Mouse (Mus musculus): ENCODE results near the gene Dnajb13. TPM values are rescaled to one million over a fixed set of nuclear protein-coding genes. Genes with fewer than 3 reads are reported as not detected.

Gene Dnajb13
- polyA plus RNA-seq, 1 experiment from 2014 or later: 0.49 TPM

DNA sequence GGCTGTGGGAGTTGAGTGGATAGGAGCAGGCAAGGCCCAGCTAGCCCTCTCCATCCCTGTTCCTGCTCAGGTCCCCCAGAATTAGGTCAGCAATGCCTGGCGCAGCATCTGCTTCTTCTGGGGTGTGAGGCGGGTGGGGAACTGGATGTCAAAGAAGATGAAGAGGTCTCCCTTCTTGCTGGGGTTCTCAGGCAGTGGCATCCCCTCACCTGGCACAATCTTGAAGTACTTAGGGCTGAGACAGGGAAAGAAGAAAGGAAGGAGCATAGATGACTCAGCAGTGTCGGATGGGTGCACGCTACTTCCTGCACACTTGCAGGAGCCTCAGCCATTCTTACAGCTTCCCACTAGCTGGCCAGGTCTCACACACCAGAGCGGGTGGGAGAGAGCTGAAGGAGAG, 11.7 kb downstream of the Dnajb13 start:
- Histone ChIP-seq H3K27ac (ENCODE audit: low read depth, low read length) (no peak overlapping the region), H3K4me3 (ENCODE audit: low read depth, low read length) (no peak overlapping the region), H3K4me2 (ENCODE audit: low read depth, low read length, severe bottlenecking) (no peak overlapping the region), H3K36me3 (ENCODE audit: control insufficient read depth, insufficient read depth, low read length) (no peaks in the 10 kb centered on the region; the same call in 1 of the 2 replicates), H3K4me1 (replicated peaks; ENCODE audit: control insufficient read depth, insufficient read depth, low read length) (no peaks in the 10 kb centered on the region), H3K9ac (ENCODE audit: low read length) (no peak overlapping the region), H3K9me3 (ENCODE audit: control insufficient read depth, low read length) (no peaks in the 10 kb centered on the region), H3K27me3 (ENCODE audit: control insufficient read depth, insufficient read depth, low read length) (no peaks in the 10 kb centered on the region)
- DNase-seq (ENCODE audit: low spot score) (no peak), ATAC-seq (replicated peaks; ENCODE audit: low FRiP score) (no peak)
- WGBS: 94% methylated on average over 5 of the region's 5 CpGs

DNA sequence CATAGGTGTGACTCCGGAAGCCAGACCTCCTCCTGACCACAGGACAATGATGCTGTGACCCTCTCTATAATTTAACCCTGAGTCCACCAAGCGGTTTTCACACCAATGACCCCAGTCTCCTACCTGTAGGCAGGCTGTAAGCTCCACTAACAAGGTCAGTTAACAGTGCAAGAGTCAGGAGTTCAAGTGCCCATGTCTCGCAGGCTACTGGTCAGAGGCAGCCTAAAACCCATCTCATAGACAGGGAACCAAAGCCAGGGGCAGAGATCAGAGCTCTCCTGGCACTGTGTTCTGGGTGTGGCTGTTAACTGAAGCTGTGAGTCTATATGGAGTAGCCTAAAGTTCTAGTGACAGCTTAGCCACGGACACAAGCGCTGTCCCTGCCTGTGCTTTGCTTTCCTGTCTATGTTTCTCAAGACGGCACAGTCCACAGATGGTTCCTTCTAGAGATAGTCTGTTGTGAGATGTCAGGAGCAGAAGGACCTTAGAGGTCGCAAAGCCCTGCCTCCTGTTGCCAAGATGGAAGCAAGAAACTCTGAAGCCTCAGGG, 12.3 kb downstream of the Dnajb13 start:
- DNase-seq (ENCODE audit: low spot score) (no peak), ATAC-seq (replicated peaks; ENCODE audit: low FRiP score) (no peak)
- H3K4me1 ChIP-seq (replicated peaks; ENCODE audit: control insufficient read depth, insufficient read depth, low read length): no peaks in the 10 kb centered on the region
- no peaks in the 10 kb centered on the region for H3K27me3 ChIP-seq (ENCODE audit: control insufficient read depth, insufficient read depth, low read length)
- no peak overlapping the region for H3K9ac ChIP-seq (ENCODE audit: low read length)
- no peaks in the 10 kb centered on the region; the same call in 1 of the 2 replicates for H3K36me3 ChIP-seq (ENCODE audit: control insufficient read depth, insufficient read depth, low read length)
- WGBS: 84% methylated on average over 7 of the region's 7 CpGs
- no peaks in the 10 kb centered on the region for H3K9me3 ChIP-seq (ENCODE audit: control insufficient read depth, low read length)
- H3K4me3 ChIP-seq (ENCODE audit: low read depth, low read length): no peak overlapping the region
- no peak overlapping the region for H3K4me2 ChIP-seq (ENCODE audit: low read depth, low read length, severe bottlenecking)
- no peak overlapping the region for H3K27ac ChIP-seq (ENCODE audit: low read depth, low read length)

DNA sequence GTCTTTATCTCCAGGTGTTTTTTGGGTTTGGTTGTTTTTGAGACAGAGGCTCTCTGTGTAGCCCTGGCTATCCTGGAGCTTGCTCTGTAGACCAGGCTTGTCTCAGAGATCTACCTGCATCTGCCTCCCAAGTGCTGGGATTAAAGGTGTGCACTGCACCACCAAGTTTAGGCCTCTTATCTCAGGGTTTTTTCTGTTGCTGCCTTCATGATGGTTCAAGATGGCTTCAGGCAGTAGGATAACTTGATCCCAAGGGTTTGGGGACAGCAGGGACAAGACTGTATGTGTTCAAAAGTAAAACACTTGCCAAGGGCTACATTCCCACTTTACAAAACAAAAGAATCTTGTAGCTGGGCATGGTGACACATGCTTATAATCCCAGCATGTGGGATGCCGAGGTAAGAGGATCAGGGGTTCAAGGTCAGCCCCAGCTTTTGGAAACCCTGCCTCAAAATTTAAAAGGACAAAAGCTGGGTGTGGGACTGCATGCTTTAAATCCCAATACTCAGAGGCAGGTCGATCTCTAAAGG, 12.9 kb downstream of the Dnajb13 start:
- 47% methylated on average over 2 of the region's 2 CpGs for WGBS
- H3K9me3 ChIP-seq (ENCODE audit: control insufficient read depth, low read length): no peaks in the 10 kb centered on the region
- no peak overlapping the region for H3K27ac ChIP-seq (ENCODE audit: low read depth, low read length)
- ATAC-seq (replicated peaks; ENCODE audit: low FRiP score) (no peak), DNase-seq (ENCODE audit: low spot score) (no peak)
- no peaks in the 10 kb centered on the region for H3K4me1 ChIP-seq (replicated peaks; ENCODE audit: control insufficient read depth, insufficient read depth, low read length)
- H3K4me3 ChIP-seq (ENCODE audit: low read depth, low read length): no peak overlapping the region
- H3K9ac ChIP-seq (ENCODE audit: low read length): no peak overlapping the region
- H3K36me3 ChIP-seq (ENCODE audit: control insufficient read depth, insufficient read depth, low read length): no peaks in the 10 kb centered on the region; the same call in 1 of the 2 replicates
- no peak overlapping the region for H3K4me2 ChIP-seq (ENCODE audit: low read depth, low read length, severe bottlenecking)
- no peaks in the 10 kb centered on the region for H3K27me3 ChIP-seq (ENCODE audit: control insufficient read depth, insufficient read depth, low read length)

DNA sequence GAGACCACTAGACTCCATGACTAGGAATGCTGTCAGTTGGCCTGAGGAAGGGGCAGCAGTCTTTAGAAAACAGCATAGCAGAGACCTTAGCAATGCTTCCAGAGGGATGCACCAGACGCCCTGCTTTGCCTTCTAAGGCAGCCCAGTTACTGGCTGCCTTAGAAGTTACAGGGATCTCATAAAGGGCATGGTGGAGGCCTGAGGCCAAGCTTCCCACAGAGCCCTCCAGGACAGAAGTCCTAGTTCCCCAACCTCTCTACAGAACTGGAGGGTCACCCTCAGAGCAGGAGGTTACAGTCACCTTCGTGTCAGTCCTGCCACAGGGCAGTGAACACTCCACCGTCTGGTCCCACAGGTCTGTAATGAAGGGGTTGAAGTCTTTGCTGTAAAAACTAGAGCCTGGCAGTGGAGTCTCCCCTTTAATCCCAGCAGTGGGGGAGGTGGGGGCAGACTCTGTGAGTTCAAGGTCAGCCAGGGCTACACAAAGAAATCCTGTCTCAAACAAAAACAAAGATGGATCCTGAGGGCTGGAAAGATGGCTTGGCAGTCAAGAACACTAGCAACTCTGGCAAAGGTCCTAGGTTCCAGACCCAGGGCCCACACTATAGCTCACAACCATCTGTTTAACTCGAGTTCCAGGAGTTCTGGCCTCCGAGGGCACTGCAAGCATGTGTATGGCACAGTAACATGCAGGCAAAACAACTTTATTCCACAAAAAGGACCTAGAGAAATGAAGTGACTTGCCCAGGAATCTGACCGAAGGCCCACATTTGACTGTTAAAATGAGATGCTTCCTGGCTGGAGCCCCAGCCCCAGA, 13.5 kb downstream of the Dnajb13 start:
- WGBS: 68% methylated on average over 6 of the region's 6 CpGs
- Histone ChIP-seq H3K27me3 (ENCODE audit: control insufficient read depth, insufficient read depth, low read length) (no peaks in the 10 kb centered on the region), H3K4me1 (replicated peaks; ENCODE audit: control insufficient read depth, insufficient read depth, low read length) (no peaks in the 10 kb centered on the region), H3K9me3 (ENCODE audit: control insufficient read depth, low read length) (no peaks in the 10 kb centered on the region), H3K27ac (ENCODE audit: low read depth, low read length) (no peak overlapping the region), H3K4me2 (ENCODE audit: low read depth, low read length, severe bottlenecking) (no peak overlapping the region), H3K9ac (ENCODE audit: low read length) (no peak overlapping the region), H3K36me3 (ENCODE audit: control insufficient read depth, insufficient read depth, low read length) (no peaks in the 10 kb centered on the region; the same call in 1 of the 2 replicates), H3K4me3 (ENCODE audit: low read depth, low read length) (no peak overlapping the region)
- DNase-seq (ENCODE audit: low spot score) (no peak), ATAC-seq (replicated peaks; ENCODE audit: low FRiP score) (no peak)

DNA sequence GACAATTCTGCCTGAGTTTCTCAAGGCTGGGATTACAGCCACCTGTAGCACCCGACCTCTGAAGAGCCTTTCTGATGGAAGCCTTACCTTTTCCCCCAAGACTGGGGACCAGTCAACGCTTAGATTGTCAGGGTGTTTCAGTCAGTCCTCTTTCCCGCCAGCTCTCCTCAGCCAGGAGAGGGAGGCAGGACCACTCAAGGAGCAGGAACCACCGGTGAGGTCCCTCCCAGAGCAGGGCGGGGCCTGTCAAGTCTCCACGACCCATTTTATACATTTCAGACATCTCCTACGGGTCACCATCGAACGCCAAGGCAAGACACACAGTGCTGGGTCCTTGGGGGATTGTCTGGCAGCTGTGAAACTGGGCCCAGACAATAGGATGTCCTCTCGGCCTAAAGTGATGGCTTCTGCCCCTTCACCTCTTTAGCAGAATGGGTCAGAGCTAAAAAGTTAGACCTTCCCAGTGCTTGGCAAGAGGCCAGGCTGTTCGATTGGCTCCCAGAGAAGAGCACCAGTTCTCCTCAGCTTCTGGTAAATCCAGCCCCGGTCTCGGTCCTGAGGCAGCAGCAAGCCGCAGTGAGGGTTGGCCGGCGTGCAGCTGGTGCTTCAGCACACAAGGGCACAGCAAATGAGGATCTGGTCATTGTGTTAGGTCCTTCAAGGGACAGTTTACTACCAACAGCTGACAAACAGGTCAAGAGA, 14.3 kb downstream of the Dnajb13 start:
- Histone ChIP-seq H3K4me3 (ENCODE audit: low read depth, low read length) (no peak overlapping the region), H3K27me3 (ENCODE audit: control insufficient read depth, insufficient read depth, low read length) (no peaks in the 10 kb centered on the region), H3K9me3 (ENCODE audit: control insufficient read depth, low read length) (no peaks in the 10 kb centered on the region), H3K36me3 (ENCODE audit: control insufficient read depth, insufficient read depth, low read length) (no peaks in the 10 kb centered on the region; the same call in 1 of the 2 replicates), H3K4me2 (ENCODE audit: low read depth, low read length, severe bottlenecking) (no peak overlapping the region), H3K4me1 (replicated peaks; ENCODE audit: control insufficient read depth, insufficient read depth, low read length) (peaks cover 4% of the 10 kb centered on the region; the same call in 1 of the 2 replicates), H3K27ac (ENCODE audit: low read depth, low read length) (no peak overlapping the region), H3K9ac (ENCODE audit: low read length) (no peak overlapping the region)
- ATAC-seq (replicated peaks; ENCODE audit: low FRiP score): no peak
- no peak for DNase-seq (ENCODE audit: low spot score)
- 78% methylated on average over 16 of the region's 16 CpGs for WGBS

DNA sequence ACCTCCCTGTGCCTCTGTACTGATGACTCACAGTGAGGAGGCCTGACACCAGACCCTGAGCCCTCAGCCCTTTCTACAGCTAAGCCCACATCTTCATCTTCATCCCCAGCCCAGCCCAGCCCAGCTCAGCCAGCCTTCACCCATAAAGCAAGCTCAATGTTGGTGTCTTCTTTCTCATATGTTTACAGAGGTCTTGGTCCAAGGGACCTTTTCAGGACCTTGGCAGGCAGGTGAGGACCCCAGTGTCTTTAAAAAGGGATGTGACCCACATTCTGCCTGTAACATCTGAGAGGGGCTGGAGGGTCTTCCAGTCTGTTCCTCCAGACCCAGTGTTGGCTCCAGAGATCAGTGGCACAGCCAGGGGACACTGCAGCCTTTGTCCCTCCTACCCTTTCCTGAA, 15.3 kb downstream of the Dnajb13 start:
- no peak overlapping the region for H3K4me2 ChIP-seq (ENCODE audit: low read depth, low read length, severe bottlenecking)
- DNase-seq (ENCODE audit: low spot score) (no peak), ATAC-seq (replicated peaks; ENCODE audit: low FRiP score) (no peak)
- H3K27me3 ChIP-seq (ENCODE audit: control insufficient read depth, insufficient read depth, low read length): no peaks in the 10 kb centered on the region
- H3K4me1 ChIP-seq (replicated peaks; ENCODE audit: control insufficient read depth, insufficient read depth, low read length): peaks cover 8% of the 10 kb centered on the region; the same call in 1 of the 2 replicates
- no peaks in the 10 kb centered on the region; the same call in 1 of the 2 replicates for H3K36me3 ChIP-seq (ENCODE audit: control insufficient read depth, insufficient read depth, low read length)
- no peak overlapping the region for H3K4me3 ChIP-seq (ENCODE audit: low read depth, low read length)
- H3K9me3 ChIP-seq (ENCODE audit: control insufficient read depth, low read length): no peaks in the 10 kb centered on the region
- no peak overlapping the region for H3K27ac ChIP-seq (ENCODE audit: low read depth, low read length)
- H3K9ac ChIP-seq (ENCODE audit: low read length): no peak overlapping the region

DNA sequence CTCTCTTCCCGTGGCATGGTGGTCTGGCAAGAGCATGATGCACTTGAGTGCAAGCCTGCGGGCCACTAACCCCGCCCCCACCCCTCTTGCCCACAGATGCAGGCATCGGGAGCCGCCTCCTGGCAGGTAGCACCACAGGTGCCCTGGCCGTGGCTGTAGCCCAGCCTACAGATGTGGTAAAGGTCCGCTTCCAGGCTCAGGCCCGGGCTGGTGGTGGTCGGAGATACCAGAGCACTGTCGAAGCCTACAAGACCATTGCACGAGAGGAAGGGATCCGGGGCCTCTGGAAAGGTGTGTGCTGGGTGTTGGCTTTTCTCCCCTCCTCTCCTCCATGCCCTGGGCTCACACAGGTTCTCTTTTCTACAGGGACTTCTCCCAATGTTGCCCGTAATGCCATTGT, 16.8 kb downstream of the Dnajb13 start:
- H3K4me1 ChIP-seq (replicated peaks; ENCODE audit: control insufficient read depth, insufficient read depth, low read length): peaks cover 12% of the 10 kb centered on the region; the same call in 1 of the 2 replicates
- WGBS: 97% methylated on average over 13 of the region's 13 CpGs

DNA sequence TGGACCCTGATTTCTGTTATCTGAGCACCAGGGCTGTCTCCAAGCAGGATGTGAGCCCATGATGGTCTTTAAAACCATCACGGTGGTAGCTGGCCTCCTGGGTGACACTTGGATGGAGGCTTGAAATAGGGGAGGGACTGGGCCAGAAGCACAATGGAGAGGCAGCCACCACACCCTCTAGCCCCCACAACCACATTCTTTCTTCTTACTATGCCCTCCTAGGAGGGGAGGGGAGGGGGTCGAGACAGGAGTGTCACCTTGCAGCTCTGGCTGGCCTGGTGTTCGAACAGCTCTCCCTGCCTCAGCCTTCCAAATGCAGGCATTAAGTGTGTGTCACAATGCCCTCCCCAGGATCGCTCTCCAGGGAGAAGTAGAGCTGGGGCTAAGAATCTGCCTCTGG, 17.4 kb downstream of the Dnajb13 start:
- peaks cover 14% of the 10 kb centered on the region; the same call in 1 of the 2 replicates for H3K4me1 ChIP-seq (replicated peaks; ENCODE audit: control insufficient read depth, insufficient read depth, low read length)
- H3K4me2 ChIP-seq (ENCODE audit: low read depth, low read length, severe bottlenecking): no peak overlapping the region
- no peak for DNase-seq (ENCODE audit: low spot score)
- H3K4me3 ChIP-seq (ENCODE audit: low read depth, low read length): no peak overlapping the region
- no peak overlapping the region for H3K9ac ChIP-seq (ENCODE audit: low read length)
- no peaks in the 10 kb centered on the region for H3K9me3 ChIP-seq (ENCODE audit: control insufficient read depth, low read length)
- no peak overlapping the region for H3K27ac ChIP-seq (ENCODE audit: low read depth, low read length)
- no peaks in the 10 kb centered on the region; the same call in 1 of the 2 replicates for H3K36me3 ChIP-seq (ENCODE audit: control insufficient read depth, insufficient read depth, low read length)
- WGBS: 89% methylated on average over 4 of the region's 4 CpGs
- no peaks in the 10 kb centered on the region for H3K27me3 ChIP-seq (ENCODE audit: control insufficient read depth, insufficient read depth, low read length)
- no peak for ATAC-seq (replicated peaks; ENCODE audit: low FRiP score)

More for the DNA sequence above, 16.8 kb downstream of the Dnajb13 start:
- no peaks in the 10 kb centered on the region for H3K27me3 ChIP-seq (ENCODE audit: control insufficient read depth, insufficient read depth, low read length)
- H3K27ac ChIP-seq (ENCODE audit: low read depth, low read length): no peak overlapping the region
- no peaks in the 10 kb centered on the region for H3K9me3 ChIP-seq (ENCODE audit: control insufficient read depth, low read length)
- no peak overlapping the region for H3K4me2 ChIP-seq (ENCODE audit: low read depth, low read length, severe bottlenecking)
- H3K4me3 ChIP-seq (ENCODE audit: low read depth, low read length): no peak overlapping the region
- no peak overlapping the region for H3K9ac ChIP-seq (ENCODE audit: low read length)
- DNase-seq (ENCODE audit: low spot score): no peak
- H3K36me3 ChIP-seq (ENCODE audit: control insufficient read depth, insufficient read depth, low read length): no peaks in the 10 kb centered on the region; the same call in 1 of the 2 replicates
- no peak for ATAC-seq (replicated peaks; ENCODE audit: low FRiP score)

Measured in forebrain, embryonic 11.5 days (tissue).